Mouse (Mus musculus): ENCODE measurements at regions not wholly inside any gene's neighbourhood (a gene's known extent, or its start where the extent isn't known, plus 50 kb on each side); places are given as distances from the start of the nearest gene placed in this dataset.

DNA sequence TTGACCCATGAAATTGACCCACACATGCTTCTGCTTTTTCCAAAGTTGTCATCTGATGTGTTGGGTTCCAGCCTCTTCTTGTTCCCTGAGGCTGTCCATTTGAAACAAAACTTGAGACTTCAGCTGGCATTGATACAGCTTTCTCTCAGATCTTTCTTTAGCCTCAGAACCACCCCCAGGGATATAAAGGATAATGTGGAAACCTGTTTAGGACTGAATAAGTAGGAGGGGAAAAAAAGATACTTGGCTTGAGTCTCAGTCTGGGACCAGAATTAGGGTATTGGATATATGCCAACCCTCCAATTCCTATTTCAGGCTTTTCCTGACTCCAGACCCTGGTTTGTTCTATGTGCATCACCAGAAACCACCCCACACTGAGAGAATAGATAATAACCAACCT, 579.7 kb upstream of the Camk1g start:
- no peak for DNase-seq

DNA sequence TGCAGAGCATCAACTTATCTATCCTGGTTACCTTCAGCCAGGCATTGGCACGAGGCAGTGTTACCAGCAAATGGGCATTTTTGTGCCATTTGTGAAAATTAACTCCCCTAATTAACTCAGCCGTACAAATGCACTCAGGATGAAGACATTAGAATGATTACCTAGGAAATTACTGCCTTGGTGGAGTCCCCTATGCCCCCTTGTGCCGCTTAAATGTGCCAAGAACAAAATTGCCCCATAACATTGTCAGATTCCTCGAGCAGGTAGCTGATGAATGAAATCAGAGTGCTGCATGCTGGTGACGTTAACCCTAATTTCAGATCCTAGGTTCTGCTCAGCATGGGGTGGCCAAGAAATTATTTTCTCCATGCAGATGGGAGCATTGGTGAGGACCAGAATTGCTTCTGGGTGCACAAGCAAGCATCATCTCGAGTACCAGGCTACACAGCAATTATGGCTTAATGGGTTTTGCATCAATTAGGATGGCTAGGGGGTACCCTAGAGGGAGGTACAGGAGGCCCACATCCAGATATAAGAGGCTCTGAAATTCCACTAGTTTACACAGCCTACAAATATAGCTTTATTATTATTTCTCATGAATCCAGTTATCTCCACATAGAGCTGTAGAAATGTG, 577.0 kb upstream of the Camk1g start:
- no peak for DNase-seq

- DNase-seq, result no peak
These were observed 565.9 kb upstream of the Camk1g start for GRCm38 (mm10) chr1:193935969-193936368.

- no peak for DNase-seq
These were observed 564.2 kb upstream of the Camk1g start for GRCm38 (mm10) chr1:193934308-193934707.

- DNase-seq, result no peak
These were observed 561.1 kb upstream of the Camk1g start for GRCm38 (mm10) chr1:193931131-193931729.

- no peak for DNase-seq
These were observed 558.5 kb upstream of the Camk1g start for GRCm38 (mm10) chr1:193928607-193929006.

- no peak for DNase-seq
These were observed 552.7 kb upstream of the Camk1g start for GRCm38 (mm10) chr1:193922756-193923155.

DNA sequence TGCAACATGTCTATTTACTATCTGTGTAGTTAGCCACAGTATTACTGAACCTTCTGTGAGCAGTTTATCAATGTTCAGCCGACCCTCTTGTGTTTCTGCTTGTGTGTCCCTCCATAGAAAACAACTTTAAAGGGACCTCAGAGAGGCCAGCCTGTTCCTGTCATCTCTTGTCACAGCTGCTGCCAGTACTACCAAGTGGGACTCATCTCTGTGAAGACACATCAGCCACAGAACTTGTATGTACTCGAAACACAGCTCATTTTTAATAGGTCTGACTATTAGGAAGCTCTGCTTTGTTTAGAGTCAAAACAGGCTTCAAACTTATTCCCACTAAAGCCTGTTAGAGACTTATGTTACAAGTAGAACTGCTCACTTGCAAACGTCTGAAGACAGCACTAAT, 549.1 kb upstream of the Camk1g start:
- DNase-seq, result no peak

DNA sequence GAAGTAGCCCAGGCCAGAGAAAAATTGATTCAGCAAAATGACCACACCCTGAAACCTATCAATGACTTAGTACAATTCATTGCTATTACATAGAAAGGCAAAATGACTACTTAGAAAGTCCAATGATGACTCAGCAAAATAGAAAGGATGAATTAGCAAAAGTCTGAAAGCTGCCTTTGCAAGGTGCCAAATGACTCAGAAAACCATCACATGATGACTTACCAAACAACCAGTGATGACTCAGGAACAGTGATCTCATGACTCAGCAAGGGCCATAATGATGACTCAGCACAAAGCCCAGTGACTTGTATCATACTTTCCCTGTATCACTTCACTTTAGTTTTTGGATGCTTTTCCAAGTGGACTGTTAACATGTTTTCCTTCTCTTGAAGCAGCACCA, 535.6 kb upstream of the Camk1g start:
- peak; percentile 43 for DNase-seq

DNA sequence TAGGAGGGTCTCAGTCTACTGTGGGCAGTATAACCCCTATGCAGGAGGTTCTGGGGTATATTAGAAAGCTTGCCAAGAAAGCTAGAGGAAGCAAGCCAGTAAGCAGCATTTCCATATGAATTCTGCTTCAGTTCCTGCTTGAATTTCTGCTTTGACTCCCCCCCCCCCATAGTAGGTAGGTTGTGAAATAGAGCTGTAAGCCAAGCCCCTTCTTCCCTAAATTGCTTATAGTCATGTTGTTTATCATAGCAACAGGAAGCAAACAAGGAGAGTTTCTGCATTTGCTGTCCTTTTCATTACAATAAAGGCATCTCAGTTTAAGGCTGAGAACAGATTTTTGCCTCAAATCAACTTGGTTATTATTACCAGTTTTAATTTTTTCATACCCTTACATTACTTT, 524.0 kb upstream of the Camk1g start:
- DNase-seq, result no peak

- DNase-seq, result no peak
These were observed 506.4 kb upstream of the Camk1g start for GRCm38 (mm10) chr1:193876540-193876939.

GRCm38 (mm10) chr1:193876121-193876520, 506.0 kb upstream of the Camk1g start:
- no peak for DNase-seq

- no peak for DNase-seq
These were observed 505.2 kb upstream of the Camk1g start for GRCm38 (mm10) chr1:193875287-193875686.

DNA sequence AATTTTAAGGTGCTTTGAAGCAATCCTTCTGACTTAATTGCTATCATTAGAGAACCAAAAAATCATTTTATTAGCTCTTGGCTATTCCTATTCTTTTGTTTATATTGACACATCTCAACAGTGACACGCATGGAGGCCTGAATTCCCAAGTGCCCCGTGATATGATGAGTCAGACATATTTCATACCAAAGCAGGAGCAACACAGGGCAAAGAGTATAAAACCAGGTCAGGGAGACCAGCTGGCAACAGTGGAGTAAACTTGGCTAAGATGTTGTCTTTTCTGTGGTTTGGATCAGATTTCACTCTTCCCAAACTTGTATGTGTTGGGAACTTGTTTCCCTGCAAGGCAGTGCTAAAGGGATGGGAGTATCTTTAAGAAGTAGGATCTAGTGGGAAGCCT, 500.6 kb upstream of the Camk1g start:
- DNase-seq, result peak; percentile 70

- DNase-seq, result peak; percentile 44
These were observed 498.7 kb upstream of the Camk1g start for GRCm38 (mm10) chr1:193868639-193869320.

DNA sequence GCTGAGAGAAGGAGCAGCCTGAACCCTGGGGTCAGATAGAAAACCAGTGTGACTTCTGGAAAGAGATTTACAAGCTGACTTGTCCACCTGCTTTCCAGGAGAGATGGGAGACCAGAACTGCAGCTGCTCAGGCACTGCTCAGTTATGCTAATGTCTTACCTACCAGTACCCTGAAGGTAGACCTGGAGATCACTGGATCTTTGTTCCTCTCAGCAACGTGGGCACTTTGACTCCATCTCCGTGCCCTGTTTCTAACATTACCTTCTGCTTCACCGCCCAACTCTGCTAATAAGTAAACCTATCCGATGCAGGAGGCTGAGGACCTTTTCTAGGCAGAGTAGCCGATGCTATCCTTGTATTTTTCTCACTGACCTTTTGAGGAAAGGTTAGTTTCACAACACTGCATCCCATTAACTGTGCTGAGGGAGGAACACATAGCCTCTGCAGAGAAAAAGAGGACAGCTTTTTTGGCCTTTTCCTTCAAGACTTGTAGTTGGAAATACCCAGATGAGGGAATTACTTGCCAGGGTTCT, 490.7 kb upstream of the Camk1g start:
- DNase-seq, result no peak

- no peak for DNase-seq
These were observed 490.3 kb upstream of the Camk1g start for GRCm38 (mm10) chr1:193860354-193860753.

- DNase-seq, result no peak
These were observed 489.4 kb upstream of the Camk1g start for GRCm38 (mm10) chr1:193859257-193860125.

DNA sequence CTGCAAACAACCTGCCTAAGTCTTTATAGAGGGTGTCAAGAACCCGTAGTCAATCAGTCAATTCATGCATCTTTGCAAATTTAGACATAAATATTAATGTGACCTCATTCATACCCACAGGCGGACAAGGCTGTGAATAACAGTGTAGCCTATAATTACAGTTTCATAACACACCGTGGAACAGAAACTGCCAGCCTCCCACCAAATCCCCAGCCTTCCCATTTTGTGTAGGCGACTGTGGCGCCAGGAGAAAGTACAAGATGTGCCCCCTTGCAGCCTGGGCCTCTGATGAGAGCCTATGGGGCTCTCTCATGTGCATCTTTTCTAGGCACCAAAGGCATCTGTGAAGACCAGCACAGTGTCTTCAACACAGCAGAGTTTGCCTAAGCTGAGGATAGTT, 477.8 kb upstream of the Camk1g start:
- DNase-seq, result no peak

GRCm38 (mm10) chr1:193844868-193845267, 474.8 kb upstream of the Camk1g start:
- DNase-seq, result no peak

GRCm38 (mm10) chr1:193844461-193844860, 474.4 kb upstream of the Camk1g start:
- no peak for DNase-seq

- DNase-seq, result no peak
These were observed 430.9 kb upstream of the Camk1g start for GRCm38 (mm10) chr1:193800998-193801397.
